Mouse (Mus musculus): Measurements from ENCODE around the gene Shisa8.

Shisa8 gene

GRCm38 (mm10) chr15:82169671-82170070 is 42.9 kb downstream of the Shisa8 start:
- DNase-seq, result no peak

GRCm38 (mm10) chr15:82167201-82168168 is 45.1 kb downstream of the Shisa8 start:
- DNase-seq, result no peak

GRCm38 (mm10) chr15:82166240-82167100 is 46.1 kb downstream of the Shisa8 start:
- no peak for DNase-seq

- DNase-seq, result peak; percentile 78
These were observed 47.0 kb downstream of the Shisa8 start for GRCm38 (mm10) chr15:82165332-82166239.

GRCm38 (mm10) chr15:82164496-82164895 is 48.1 kb downstream of the Shisa8 start:
- DNase-seq, result no peak

- DNase-seq, result no peak
These were observed 48.6 kb downstream of the Shisa8 start for GRCm38 (mm10) chr15:82164061-82164399.

GRCm38 (mm10) chr15:82163356-82164060 is 49.1 kb downstream of the Shisa8 start:
- DNase-seq, result no peak

- DNase-seq, result no peak
These were observed 50.5 kb downstream of the Shisa8 start for GRCm38 (mm10) chr15:82161965-82162600.

- no peak for DNase-seq
These were observed 51.6 kb downstream of the Shisa8 start for GRCm38 (mm10) chr15:82160731-82161640.

GRCm38 (mm10) chr15:82159471-82159870 is 53.1 kb downstream of the Shisa8 start:
- DNase-seq, result no peak

- DNase-seq, result no peak
These were observed 54.2 kb downstream of the Shisa8 start for GRCm38 (mm10) chr15:82158243-82159035.

GRCm38 (mm10) chr15:82156902-82157301 is 55.7 kb downstream of the Shisa8 start:
- no peak for DNase-seq

- no peak for DNase-seq
These were observed 56.3 kb downstream of the Shisa8 start for GRCm38 (mm10) chr15:82156298-82156697.
